Mouse (Mus musculus): ENCODE measurements at regions not wholly inside any gene's neighbourhood (a gene's known extent, or its start where the extent isn't known, plus 50 kb on each side); places are given as distances from the start of the nearest gene placed in this dataset.

DNA sequence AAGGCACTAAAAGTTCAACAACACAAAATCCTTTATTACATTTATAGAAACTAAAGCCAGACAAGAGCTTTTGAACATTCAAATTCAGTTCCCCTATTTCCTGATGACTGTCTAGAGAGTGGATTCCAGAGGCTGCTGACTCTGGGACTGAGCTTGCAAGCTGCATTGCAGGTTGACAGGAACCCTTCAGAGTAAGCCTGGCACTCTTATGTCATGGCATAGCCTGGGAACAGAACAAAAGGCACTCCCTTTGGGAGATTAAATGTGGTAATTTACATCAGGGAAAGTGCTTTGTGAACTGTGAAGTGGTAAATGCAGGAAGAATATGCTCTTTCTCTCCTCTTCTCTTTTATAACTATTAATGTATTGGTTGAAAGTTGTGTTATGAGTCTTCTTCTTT is 847.3 kb downstream of the Bcl11a start:
- no peak for DNase-seq (ENCODE audit: low spot score)

GRCm38 (mm10) chr11:24943646-24944045 is 865.8 kb downstream of the Bcl11a start:
- no peaks in the 10 kb centered on the region for H3K36me3 ChIP-seq (ENCODE audit: control insufficient read depth, insufficient read depth, low read length)
- H3K9me3 ChIP-seq (ENCODE audit: control insufficient read depth, low read length), result no peaks in the 10 kb centered on the region
- H3K9ac ChIP-seq (ENCODE audit: low read depth, low read length), result no peak overlapping the region
- no peak overlapping the region for H3K4me2 ChIP-seq (replicated peaks; ENCODE audit: low read depth, low read length)
- no peaks in the 10 kb centered on the region for H3K4me1 ChIP-seq (replicated peaks; ENCODE audit: control insufficient read depth, insufficient read depth, low read length)
- DNase-seq (ENCODE audit: low spot score), result no peak
- no peaks in the 10 kb centered on the region for H3K27me3 ChIP-seq (ENCODE audit: control insufficient read depth, insufficient read depth, low read length)
- H3K27ac ChIP-seq (ENCODE audit: low read depth, low read length), result no peak overlapping the region
- no peak for ATAC-seq (ENCODE audit: low FRiP score)
- H3K4me3 ChIP-seq (ENCODE audit: low read depth, low read length), result no peak overlapping the region

More for the DNA sequence above, 847.3 kb downstream of the Bcl11a start:
- no peak overlapping the region for H3K27ac ChIP-seq (ENCODE audit: low read depth, low read length)
- H3K9me3 ChIP-seq (ENCODE audit: control insufficient read depth, low read length), result no peaks in the 10 kb centered on the region
- no peak overlapping the region for H3K4me3 ChIP-seq (ENCODE audit: low read depth, low read length)
- no peaks in the 10 kb centered on the region for H3K4me1 ChIP-seq (replicated peaks; ENCODE audit: control insufficient read depth, insufficient read depth, low read length)
- no peak for ATAC-seq (ENCODE audit: low FRiP score)
- H3K9ac ChIP-seq (ENCODE audit: low read depth, low read length), result no peak overlapping the region
- H3K27me3 ChIP-seq (ENCODE audit: control insufficient read depth, insufficient read depth, low read length), result no peaks in the 10 kb centered on the region
- no peak overlapping the region for H3K4me2 ChIP-seq (replicated peaks; ENCODE audit: low read depth, low read length)
- H3K36me3 ChIP-seq (ENCODE audit: control insufficient read depth, insufficient read depth, low read length), result no peaks in the 10 kb centered on the region

DNA sequence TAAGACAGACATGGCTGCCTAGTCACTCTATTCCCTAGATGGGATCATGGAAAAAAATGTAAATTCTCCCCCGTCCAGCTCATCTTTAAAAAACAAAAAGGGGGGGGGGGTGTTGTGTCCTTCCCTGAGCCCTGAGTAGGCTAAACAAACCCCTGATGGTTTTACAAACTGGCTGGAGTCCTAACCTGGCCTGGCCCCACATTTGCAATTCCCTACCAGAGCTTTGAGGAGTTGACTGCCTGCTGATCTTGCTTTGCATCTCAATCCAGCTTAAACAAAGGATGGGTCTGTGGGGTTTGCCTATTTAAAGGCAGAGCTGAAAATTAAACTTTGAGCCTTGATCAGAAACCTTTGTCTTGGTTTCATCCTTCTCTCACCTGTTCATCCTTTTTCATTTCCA is 873.3 kb downstream of the Bcl11a start:
- DNase-seq (ENCODE audit: low spot score) (no peak), ATAC-seq (ENCODE audit: low FRiP score) (no peak)
- Histone ChIP-seq H3K9ac (ENCODE audit: low read depth, low read length) (no peak overlapping the region), H3K36me3 (ENCODE audit: control insufficient read depth, insufficient read depth, low read length) (no peaks in the 10 kb centered on the region), H3K4me2 (replicated peaks; ENCODE audit: low read depth, low read length) (no peak overlapping the region), H3K9me3 (ENCODE audit: control insufficient read depth, low read length) (no peaks in the 10 kb centered on the region), H3K27me3 (ENCODE audit: control insufficient read depth, insufficient read depth, low read length) (no peaks in the 10 kb centered on the region), H3K4me3 (ENCODE audit: low read depth, low read length) (no peak overlapping the region), H3K4me1 (replicated peaks; ENCODE audit: control insufficient read depth, insufficient read depth, low read length) (no peaks in the 10 kb centered on the region), H3K27ac (ENCODE audit: low read depth, low read length) (no peak overlapping the region)
- 36% methylated on average over 1 of the region's 1 CpGs for WGBS

DNA sequence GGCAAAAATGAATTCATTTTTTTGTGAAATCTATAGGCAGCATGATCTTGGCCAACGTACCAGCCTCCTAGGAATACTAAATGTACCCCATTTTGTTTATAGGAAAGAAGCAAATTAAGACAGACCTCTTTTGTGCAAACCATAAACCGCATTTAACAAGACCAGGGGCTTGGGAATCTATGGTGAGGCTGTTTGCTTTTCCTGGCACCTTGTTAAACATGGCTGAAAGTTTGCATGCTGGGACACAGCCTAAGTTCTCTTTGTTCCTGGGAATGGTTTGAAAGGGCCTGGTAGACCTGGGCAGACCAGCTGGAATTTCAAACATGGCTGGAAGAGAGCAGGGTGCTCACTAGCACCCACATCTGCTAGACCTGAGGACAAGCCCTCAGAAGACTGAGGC is 894.5 kb downstream of the Bcl11a start:
- no peak overlapping the region for H3K9ac ChIP-seq (ENCODE audit: low read depth, low read length)
- no peaks in the 10 kb centered on the region for H3K36me3 ChIP-seq (ENCODE audit: control insufficient read depth, insufficient read depth, low read length)
- no peak overlapping the region for H3K4me3 ChIP-seq (ENCODE audit: low read depth, low read length)
- H3K27ac ChIP-seq (ENCODE audit: low read depth, low read length), result no peak overlapping the region
- no peaks in the 10 kb centered on the region for H3K27me3 ChIP-seq (ENCODE audit: control insufficient read depth, insufficient read depth, low read length)
- DNase-seq (ENCODE audit: low spot score), result no peak
- no peaks in the 10 kb centered on the region for H3K9me3 ChIP-seq (ENCODE audit: control insufficient read depth, low read length)
- no peak overlapping the region for H3K4me2 ChIP-seq (replicated peaks; ENCODE audit: low read depth, low read length)
- no peak for ATAC-seq (ENCODE audit: low FRiP score)
- 78% methylated on average over 2 of the region's 2 CpGs for WGBS
- no peaks in the 10 kb centered on the region for H3K4me1 ChIP-seq (replicated peaks; ENCODE audit: control insufficient read depth, insufficient read depth, low read length)

- no peak for ATAC-seq (ENCODE audit: low FRiP score)
Measured at GRCm38 (mm10) chr11:24980193-24980665, 902.4 kb downstream of the Bcl11a start.

DNA sequence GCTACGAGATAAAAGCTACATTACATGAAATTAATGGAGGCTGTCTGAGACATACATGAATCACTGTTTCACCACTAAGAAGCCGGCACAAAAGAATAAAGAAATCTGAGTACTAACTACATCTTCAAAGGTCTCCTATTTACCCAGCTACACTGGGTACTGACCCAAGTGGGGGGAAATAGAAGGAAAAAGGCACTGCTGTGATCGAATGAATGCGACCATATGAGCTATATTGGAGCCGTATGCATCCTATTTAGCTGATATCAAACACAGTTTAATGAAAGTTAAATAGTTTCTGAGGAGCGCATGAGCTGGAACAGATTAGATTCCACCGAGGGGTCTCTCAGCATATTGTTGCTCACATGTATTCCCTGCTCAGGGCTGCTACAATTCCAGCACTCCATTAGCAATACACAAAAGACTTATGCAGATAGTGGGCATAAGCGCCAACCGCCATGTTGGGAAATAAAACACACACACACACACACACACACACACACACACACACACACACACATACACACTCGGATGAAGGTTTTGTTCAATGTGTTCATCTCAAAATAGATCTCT is 905.3 kb downstream of the Bcl11a start:
- DNase-seq (ENCODE audit: low spot score), result no peak
- Histone ChIP-seq H3K27ac (ENCODE audit: low read depth, low read length) (no peak overlapping the region), H3K9ac (ENCODE audit: low read depth, low read length) (no peak overlapping the region), H3K4me1 (replicated peaks; ENCODE audit: control insufficient read depth, insufficient read depth, low read length) (no peaks in the 10 kb centered on the region), H3K4me2 (replicated peaks; ENCODE audit: low read depth, low read length) (no peak overlapping the region), H3K36me3 (ENCODE audit: control insufficient read depth, insufficient read depth, low read length) (no peaks in the 10 kb centered on the region), H3K27me3 (ENCODE audit: control insufficient read depth, insufficient read depth, low read length) (no peaks in the 10 kb centered on the region), H3K4me3 (ENCODE audit: low read depth, low read length) (no peak overlapping the region), H3K9me3 (ENCODE audit: control insufficient read depth, low read length) (no peaks in the 10 kb centered on the region)
- WGBS, result 76% methylated on average over 10 of the region's 10 CpGs
- no peak for ATAC-seq (ENCODE audit: low FRiP score)

More at GRCm38 (mm10) chr11:24980193-24980665, 902.4 kb downstream of the Bcl11a start:
- no peaks in the 10 kb centered on the region for H3K9me3 ChIP-seq (ENCODE audit: control insufficient read depth, low read length)
- no peaks in the 10 kb centered on the region for H3K36me3 ChIP-seq (ENCODE audit: control insufficient read depth, insufficient read depth, low read length)
- H3K4me2 ChIP-seq (replicated peaks; ENCODE audit: low read depth, low read length), result no peak overlapping the region
- H3K27ac ChIP-seq (ENCODE audit: low read depth, low read length), result no peak overlapping the region
- no peaks in the 10 kb centered on the region for H3K27me3 ChIP-seq (ENCODE audit: control insufficient read depth, insufficient read depth, low read length)
- no peak overlapping the region for H3K4me3 ChIP-seq (ENCODE audit: low read depth, low read length)
- H3K9ac ChIP-seq (ENCODE audit: low read depth, low read length), result no peak overlapping the region
- H3K4me1 ChIP-seq (replicated peaks; ENCODE audit: control insufficient read depth, insufficient read depth, low read length), result no peaks in the 10 kb centered on the region
- DNase-seq (ENCODE audit: low spot score), result no peak
- 72% methylated on average over 9 of the region's 9 CpGs for WGBS

DNA sequence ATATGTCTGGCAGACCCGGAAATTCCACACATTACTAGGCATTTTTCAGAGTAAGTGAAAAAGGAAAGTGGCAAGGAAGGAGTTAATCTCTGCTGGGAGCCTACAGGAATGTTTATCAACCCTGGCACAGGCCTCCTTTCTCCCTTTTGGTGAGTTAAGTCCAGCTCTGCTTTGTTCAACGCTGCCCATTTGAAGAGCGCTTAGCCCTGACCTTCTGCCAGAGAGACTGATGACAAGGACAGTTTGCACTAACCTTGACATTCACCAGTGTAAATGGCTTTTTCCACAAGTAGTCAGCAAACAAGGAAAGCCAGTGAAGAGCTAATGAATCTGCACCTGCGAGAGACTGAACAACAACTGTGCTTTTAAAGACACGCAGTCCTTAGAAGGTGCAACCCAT is 927.6 kb downstream of the Bcl11a start:
- H3K27me3 ChIP-seq (ENCODE audit: control insufficient read depth, insufficient read depth, low read length), result no peaks in the 10 kb centered on the region
- no peak overlapping the region for H3K4me3 ChIP-seq (ENCODE audit: low read depth, low read length)
- DNase-seq (ENCODE audit: low spot score) (no peak), ATAC-seq (ENCODE audit: low FRiP score) (no peak)
- no peak overlapping the region for H3K4me2 ChIP-seq (replicated peaks; ENCODE audit: low read depth, low read length)
- H3K9ac ChIP-seq (ENCODE audit: low read depth, low read length), result no peak overlapping the region; the same call in 1 of the 2 replicates
- H3K9me3 ChIP-seq (ENCODE audit: control insufficient read depth, low read length), result no peaks in the 10 kb centered on the region
- WGBS, result 32% methylated on average over 5 of the region's 5 CpGs
- no peaks in the 10 kb centered on the region for H3K4me1 ChIP-seq (replicated peaks; ENCODE audit: control insufficient read depth, insufficient read depth, low read length)
- H3K27ac ChIP-seq (ENCODE audit: low read depth, low read length), result no peak overlapping the region
- H3K36me3 ChIP-seq (ENCODE audit: control insufficient read depth, insufficient read depth, low read length), result no peaks in the 10 kb centered on the region

DNA sequence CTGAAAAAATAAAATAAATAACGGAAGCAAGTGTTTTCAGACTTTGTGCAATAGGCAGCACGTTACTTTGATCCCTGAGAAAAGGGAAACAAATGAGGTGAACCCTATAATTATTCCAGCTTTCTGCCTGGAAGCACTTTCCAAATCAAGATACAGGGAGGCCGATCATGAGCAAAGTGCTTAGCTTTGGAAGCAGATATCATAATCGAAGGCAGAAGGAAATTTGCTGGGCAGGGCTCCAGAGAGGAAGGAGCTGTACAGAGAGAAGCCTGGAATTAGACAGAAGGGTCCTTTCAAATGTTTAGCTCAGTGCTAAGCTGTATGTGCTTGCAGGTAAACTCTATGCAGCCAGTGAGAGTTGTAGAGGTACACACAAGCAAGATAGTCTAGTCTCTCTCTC is 948.9 kb downstream of the Bcl11a start:
- no peaks in the 10 kb centered on the region for H3K27me3 ChIP-seq (ENCODE audit: control insufficient read depth, insufficient read depth, low read length)
- no peak for DNase-seq (ENCODE audit: low spot score)
- 82% methylated on average over 4 of the region's 4 CpGs for WGBS

GRCm38 (mm10) chr11:25040983-25041382 is 963.1 kb downstream of the Bcl11a start:
- Histone ChIP-seq H3K36me3 (ENCODE audit: control insufficient read depth, insufficient read depth, low read length) (no peaks in the 10 kb centered on the region), H3K9me3 (ENCODE audit: control insufficient read depth, low read length) (no peaks in the 10 kb centered on the region), H3K4me1 (replicated peaks; ENCODE audit: control insufficient read depth, insufficient read depth, low read length) (no peaks in the 10 kb centered on the region), H3K27me3 (ENCODE audit: control insufficient read depth, insufficient read depth, low read length) (no peaks in the 10 kb centered on the region), H3K4me3 (ENCODE audit: low read depth, low read length) (no peak overlapping the region), H3K4me2 (replicated peaks; ENCODE audit: low read depth, low read length) (no peak overlapping the region), H3K9ac (ENCODE audit: low read depth, low read length) (no peak overlapping the region), H3K27ac (ENCODE audit: low read depth, low read length) (no peak overlapping the region)
- 32% methylated on average over 4 of the region's 4 CpGs for WGBS
- DNase-seq (ENCODE audit: low spot score), result no peak
- ATAC-seq (ENCODE audit: low FRiP score), result no peak

More for the DNA sequence above, 948.9 kb downstream of the Bcl11a start:
- no peaks in the 10 kb centered on the region for H3K9me3 ChIP-seq (ENCODE audit: control insufficient read depth, low read length)
- no peak overlapping the region for H3K4me2 ChIP-seq (replicated peaks; ENCODE audit: low read depth, low read length)
- no peak overlapping the region for H3K27ac ChIP-seq (ENCODE audit: low read depth, low read length)
- no peaks in the 10 kb centered on the region for H3K36me3 ChIP-seq (ENCODE audit: control insufficient read depth, insufficient read depth, low read length)
- no peak overlapping the region for H3K4me3 ChIP-seq (ENCODE audit: low read depth, low read length)
- no peaks in the 10 kb centered on the region for H3K4me1 ChIP-seq (replicated peaks; ENCODE audit: control insufficient read depth, insufficient read depth, low read length)
- H3K9ac ChIP-seq (ENCODE audit: low read depth, low read length), result no peak overlapping the region
- ATAC-seq (ENCODE audit: low FRiP score), result no peak
